Mouse (Mus musculus) olfactory bulb, adult 2 months (tissue): ENCODE results near the gene Hoxc10.

Source experiments
- CTCF ChIP-seq: fragments of 200-500 bp; IDR thresholded peaks from 2 replicates; pipeline ENCODE4 v1.5.1; 2012; ENCODE audit warnings: low read depth, mild to moderate bottlenecking, low read length, moderate library complexity; ENCODE audit not compliant: insufficient read depth
- POLR2A ChIP-seq: fragments of 200-500 bp; IDR thresholded peaks from 2 replicates; pipeline ENCODE4 v1.6.1; 2012; ENCODE audit warnings: mild to moderate bottlenecking, low read depth, low read length, moderate library complexity; ENCODE audit not compliant: insufficient read depth

- TF ChIP-seq CTCF: no peak
- TF ChIP-seq POLR2A: no peak
Observed at GRCm38 (mm10) chr15:102965003-102965891, 1.3 kb upstream of the Hoxc10 start.
